In the genomic region with DNA sequence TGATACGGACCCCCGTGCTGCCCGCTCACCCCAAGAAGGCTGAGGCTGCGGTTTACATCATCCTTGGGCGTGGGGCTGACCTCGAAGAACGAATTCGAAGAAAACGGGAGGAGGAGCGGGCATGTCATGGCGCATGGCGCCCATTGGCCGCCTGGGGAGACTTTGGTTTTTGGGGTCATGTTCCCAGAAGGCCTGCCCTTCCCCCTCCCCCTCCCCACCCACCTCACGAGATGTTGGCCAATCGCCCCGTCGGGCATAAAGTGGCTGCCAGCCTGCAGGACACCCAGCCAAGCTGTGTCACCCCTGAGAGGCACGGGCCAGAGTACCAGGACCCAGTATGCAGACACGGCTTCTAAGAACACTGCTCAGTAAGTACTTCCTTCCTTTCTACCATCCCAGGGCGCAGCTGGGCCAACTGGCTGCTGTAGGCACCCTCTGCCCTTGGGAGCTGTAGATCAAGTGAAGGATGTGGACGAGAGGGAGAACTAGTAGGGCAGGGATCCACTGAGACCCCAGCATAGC, we compare ENCODE assay signal across 13 mouse cellular contexts. TPM values are rescaled to one million over a fixed set of nuclear protein-coding genes. Genes with fewer than 3 reads are reported as not detected.
DNase-seq lines count a peak whose midpoint lies in the region; ATAC-seq and TF ChIP-seq lines count a peak whose summit lies in the region.
"Had no signal": no experiment of that assay in that cellular context is flagged by ENCODE, and none has a peak within 500 bp of the region (broad histone marks: within the 10 kb centered on the region; RNA-seq: fewer than 3 reads in every experiment).

No protein-coding gene starts in this region.

- intact Hi-C loops in heart, postnatal 10 days (cut with DNase I), result no loop called here

- no peak for TF ChIP-seq POLR2A in ES-Bruce4 (IDR thresholded peaks at IDR 0.05; ENCODE audit: insufficient read depth, low read length)

- no peak for ATAC-seq in heart, embryonic 15.5 days (replicated peaks; ENCODE audit: insufficient number of reproducible peaks, insufficient read depth, low FRiP score, low read depth)
- ATAC-seq in inflammation-experienced regulatory T-cells, adult 6 months, result peak; percentile 19
- ATAC-seq in midbrain, embryonic 13.5 days, result no peak
- ATAC-seq: forebrain, embryonic 14.5 days had no signal

- H3K4me2 ChIP-seq in heart, embryonic 15.5 days, result peak overlapping the region; percentile 23; the same call in 1 of the 2 replicates
- no peak overlapping the region for H3K4me2 ChIP-seq in midbrain, embryonic 13.5 days (replicated peaks)

- H3K9me3 ChIP-seq in heart, embryonic 15.5 days (replicated peaks), result no peaks in the 10 kb centered on the region
- H3K9me3 ChIP-seq in ES-Bruce4 (replicated peaks; ENCODE audit: control insufficient read depth, insufficient read depth, low read length, poor library complexity, severe bottlenecking), result no peaks in the 10 kb centered on the region
- H3K9me3 ChIP-seq in midbrain, embryonic 13.5 days, result no peaks in the 10 kb centered on the region

- TF ChIP-seq CTCF in ES-Bruce4 (IDR thresholded peaks at IDR 0.05; ENCODE audit: low read depth, low read length), result no peak

- H3K27me3 ChIP-seq in heart, embryonic 15.5 days, result 0 out of 2 replicates have a peak, but pooled peaks cover 4% of the 10 kb centered on the region
- no peaks in the 10 kb centered on the region for H3K27me3 ChIP-seq in ES-Bruce4 (ENCODE audit: control insufficient read depth, insufficient read depth, low read length, poor library complexity, severe bottlenecking)
- H3K27me3 ChIP-seq in splenic B cell, adult 2 months (ENCODE audit: control insufficient read depth, insufficient read depth, low read length, poor library complexity, severe bottlenecking), result no peaks in the 10 kb centered on the region
- no peaks in the 10 kb centered on the region for H3K27me3 ChIP-seq in midbrain, embryonic 13.5 days

- H3K36me3 ChIP-seq in heart, embryonic 15.5 days, result no peaks in the 10 kb centered on the region
- H3K36me3 ChIP-seq in ES-Bruce4 (ENCODE audit: control insufficient read depth, insufficient read depth, low read length, poor library complexity, severe bottlenecking), result no peaks in the 10 kb centered on the region
- no peaks in the 10 kb centered on the region for H3K36me3 ChIP-seq in splenic B cell, adult 2 months (ENCODE audit: control insufficient read depth, insufficient read depth, low read length, poor library complexity, severe bottlenecking)
- no peaks in the 10 kb centered on the region for H3K36me3 ChIP-seq in midbrain, embryonic 13.5 days

- DNase-seq in heart, postnatal 10 days, result no peak
- peak; percentile 26 for DNase-seq in splenic B cell, adult 2 months (ENCODE audit: low read depth, low spot score)
- DNase-seq in frontal cortex, postnatal 10 days (ENCODE audit: low spot score in 2 of 2), result no peak
- no peak for DNase-seq in ovary, postnatal 14 days (ENCODE audit: low spot score)

- H3K9ac ChIP-seq in heart, embryonic 15.5 days, result no peak overlapping the region
- no peak overlapping the region for H3K9ac ChIP-seq in ES-Bruce4 (ENCODE audit: low read depth, poor library complexity, severe bottlenecking)
- H3K9ac ChIP-seq in midbrain, embryonic 13.5 days (replicated peaks), result no peak overlapping the region

- TF ChIP-seq EP300 in ES-Bruce4 (IDR thresholded peaks at IDR 0.05; ENCODE audit: insufficient read depth, low read depth, low read length), result no peak

- H3K4me1 ChIP-seq in heart, embryonic 15.5 days (replicated peaks), result peaks cover 4% of the 10 kb centered on the region; the same call in 1 of the 2 replicates
- H3K4me1 ChIP-seq in ES-Bruce4 (ENCODE audit: control insufficient read depth, insufficient read depth, low read length), result peaks cover 7% of the 10 kb centered on the region
- no peaks in the 10 kb centered on the region for H3K4me1 ChIP-seq in midbrain, embryonic 13.5 days (replicated peaks)

- H3K27ac ChIP-seq in heart, embryonic 15.5 days, result no peak overlapping the region
- H3K27ac ChIP-seq in ES-Bruce4 (ENCODE audit: insufficient read depth, low read length), result no peak overlapping the region
- H3K27ac ChIP-seq in midbrain, embryonic 13.5 days, result no peak overlapping the region
- H3K27ac ChIP-seq: heart, adult 2 months had no signal

- WGBS in heart, embryonic 15.5 days, result 81% methylated on average over 21 of the region's 21 CpGs
- 94% methylated on average over 21 of the region's 21 CpGs for WGBS in midbrain, embryonic 13.5 days

- no peak overlapping the region; the same call in 1 of the 2 replicates for H3K4me3 ChIP-seq in heart, embryonic 15.5 days
- peak overlapping the region; percentile 3; the same call in 1 of the 2 replicates for H3K4me3 ChIP-seq in ES-Bruce4 (ENCODE audit: low read depth, low read length)
- H3K4me3 ChIP-seq in midbrain, embryonic 13.5 days (replicated peaks), result no peak overlapping the region
- H3K4me3 ChIP-seq: heart, adult 2 months had no signal

RNA-seq across cellular contexts. Expression of a gene that starts 0.4 kb away (rescaled TPM):
- polyA plus RNA-seq in heart, embryonic 15.5 days (2015; fragmentation: Nextera tagmentation; extraction: Ambion mirVana), result 0.09 and 0.33 TPM in 2 replicates
- total RNA-seq in heart, postnatal 10 days (2021), result not detected
- polyA plus RNA-seq in ES-Bruce4 (2011; ENCODE audit: insufficient read depth, insufficient read length, low read depth, missing spikeins), result 0.52 and 0.88 TPM in 2 replicates
- polyA plus RNA-seq in inflammation-experienced regulatory T-cells, adult 6 months (2017; shearing (Covaris generic)), result 10 to 100 TPM; 11.2 to 23.6 (median 16.6) TPM
- 0.12 TPM in 1 of 2 replicates, not detected in the other for polyA plus RNA-seq in midbrain, embryonic 13.5 days (2015; fragmentation: Nextera tagmentation; extraction: Ambion mirVana)
- total RNA-seq: left cerebral cortex, postnatal 10 days had no signal
- polyA plus RNA-seq: C2C12; neural tube, embryonic 11.5 days had no signal

RNA-seq across cellular contexts. Expression of a gene that starts 18.6 kb away (rescaled TPM):
- 6.7 and 13.3 TPM in 2 replicates for polyA plus RNA-seq in heart, embryonic 15.5 days (2015; fragmentation: Nextera tagmentation; extraction: Ambion mirVana)
- total RNA-seq in heart, postnatal 10 days (2021), result 10 to 100 TPM in 1 of 2 experiments, 1 to 10 TPM in 1; 7.9 to 10.4 TPM
- 29.6 and 35.2 TPM in 2 replicates for polyA plus RNA-seq in ES-Bruce4 (2011; ENCODE audit: insufficient read depth, insufficient read length, low read depth, missing spikeins)
- 10 to 100 TPM; 25.7 to 42.0 (median 37.8) TPM for polyA plus RNA-seq in inflammation-experienced regulatory T-cells, adult 6 months (2017; shearing (Covaris generic))
- 1.5 and 1.6 TPM in 2 replicates for polyA plus RNA-seq in midbrain, embryonic 13.5 days (2015; fragmentation: Nextera tagmentation; extraction: Ambion mirVana)

RNA-seq across cellular contexts. Expression of a gene that starts 20.8 kb away (rescaled TPM):
- polyA plus RNA-seq in heart, embryonic 15.5 days (2015; fragmentation: Nextera tagmentation; extraction: Ambion mirVana), result 0.23 and 0.55 TPM in 2 replicates
- total RNA-seq in heart, postnatal 10 days (2021), result under 1 TPM; 0.55 to 0.62 TPM
- polyA plus RNA-seq in ES-Bruce4 (2011; ENCODE audit: insufficient read depth, insufficient read length, low read depth, missing spikeins), result 12.1 and 13.3 TPM in 2 replicates
- polyA plus RNA-seq in inflammation-experienced regulatory T-cells, adult 6 months (2017; shearing (Covaris generic)), result 1 to 10 TPM; 1.9 to 2.6 (median 2.5) TPM
- 0.19 TPM in 1 of 2 replicates, not detected in the other for polyA plus RNA-seq in midbrain, embryonic 13.5 days (2015; fragmentation: Nextera tagmentation; extraction: Ambion mirVana)
- polyA plus RNA-seq: forebrain, embryonic 14.5 days; neural tube, embryonic 11.5 days had no signal

RNA-seq across cellular contexts. Expression of a gene that starts 50.0 kb away (rescaled TPM):
- 13.9 and 21.6 TPM in 2 replicates for polyA plus RNA-seq in heart, embryonic 15.5 days (2015; fragmentation: Nextera tagmentation; extraction: Ambion mirVana)
- total RNA-seq in heart, postnatal 10 days (2021), result 10 to 100 TPM; 12.3 to 12.6 TPM
- 19.9 and 20.5 TPM in 2 replicates for polyA plus RNA-seq in ES-Bruce4 (2011; ENCODE audit: insufficient read depth, insufficient read length, low read depth, missing spikeins)
- 10 to 100 TPM; 14.3 to 20.5 (median 19.0) TPM for polyA plus RNA-seq in inflammation-experienced regulatory T-cells, adult 6 months (2017; shearing (Covaris generic))
- 24.2 and 24.6 TPM in 2 replicates for polyA plus RNA-seq in midbrain, embryonic 13.5 days (2015; fragmentation: Nextera tagmentation; extraction: Ambion mirVana)
